Mouse (Mus musculus) heart, embryonic 11.5 days (tissue): ENCODE data around the gene Grid1. TPM values are rescaled to one million over a fixed set of nuclear protein-coding genes. Genes with fewer than 3 reads are reported as not detected.

Experiments used
- ATAC-seq: fragments of 200-750 bp; cut with Nextera tagmentation; replicated peaks from 2 replicates; pipeline ENCODE4 v1.8.0; 2017; ENCODE audit warnings: moderate library complexity; ENCODE audit not compliant: insufficient number of reproducible peaks, low FRiP score, low TSS enrichment
- H3K27ac ChIP-seq: fragments of 300-500 bp; sonication (generic); 2 replicates; pipeline ENCODE4 v1.5.1; 2014; ENCODE audit warnings: mild to moderate bottlenecking, low read depth, low read length
- H3K27me3 ChIP-seq: fragments of 300-500 bp; sonication (generic); 2 replicates; pipeline ENCODE4 v1.6.1; 2014; ENCODE audit warnings: mild to moderate bottlenecking, low read length, mixed read lengths; ENCODE audit not compliant: control insufficient read depth, insufficient read depth
- H3K36me3 ChIP-seq: fragments of 300-500 bp; sonication (generic); 2 replicates; pipeline ENCODE4 v1.6.1; 2014; ENCODE audit warnings: mild to moderate bottlenecking, low read length, moderate library complexity, mixed read lengths; ENCODE audit not compliant: control insufficient read depth, insufficient read depth
- H3K4me1 ChIP-seq: fragments of 300-500 bp; sonication (generic); 2 replicates; pipeline ENCODE4 v1.6.1; 2014; ENCODE audit warnings: low read length; ENCODE audit not compliant: control insufficient read depth, insufficient read depth
- H3K4me2 ChIP-seq: fragments of 300-500 bp; sonication (generic); 2 replicates; pipeline ENCODE4 v1.6.1; 2014; ENCODE audit warnings: mild to moderate bottlenecking, moderate library complexity
- H3K4me3 ChIP-seq: fragments of 300-500 bp; sonication (generic); 2 replicates; pipeline ENCODE4 v1.5.1; 2014; ENCODE audit warnings: low read depth, low read length
- H3K9ac ChIP-seq: fragments of 300-500 bp; sonication (generic); 2 replicates; pipeline ENCODE4 v1.6.1; 2014; ENCODE audit warnings: mild to moderate bottlenecking, low read depth, low read length, moderate library complexity
- H3K9me3 ChIP-seq: fragments of 300-500 bp; sonication (generic); replicated peaks from 2 replicates; pipeline ENCODE4 v1.6.1; 2016; ENCODE audit warnings: low read length; ENCODE audit not compliant: control insufficient read depth
- WGBS: fragments of 180-500 bp; shearing (Covaris S2); extraction: QIAGEN DNeasy Blood & Tissue Kit; methylation state at CpG from one replicate; pipeline ENCODE4 v1.1.7; 2014; ENCODE audit not compliant: insufficient replicate concordance; 5-methylcytosine and 5-hydroxymethylcytosine counted together
- polyA plus RNA-seq: library from polyadenylated mRNA; unstranded; fragments of >200 nt; fragmentation: Nextera tagmentation; extraction: Ambion mirVana; gene quantifications from 2 replicates; pipeline ENCODE4 v1.2.1, GENCODE M21; 2014

The Grid1 gene
- polyA plus RNA-seq: 0.57 and 0.80 TPM in 2 replicates

DNA sequence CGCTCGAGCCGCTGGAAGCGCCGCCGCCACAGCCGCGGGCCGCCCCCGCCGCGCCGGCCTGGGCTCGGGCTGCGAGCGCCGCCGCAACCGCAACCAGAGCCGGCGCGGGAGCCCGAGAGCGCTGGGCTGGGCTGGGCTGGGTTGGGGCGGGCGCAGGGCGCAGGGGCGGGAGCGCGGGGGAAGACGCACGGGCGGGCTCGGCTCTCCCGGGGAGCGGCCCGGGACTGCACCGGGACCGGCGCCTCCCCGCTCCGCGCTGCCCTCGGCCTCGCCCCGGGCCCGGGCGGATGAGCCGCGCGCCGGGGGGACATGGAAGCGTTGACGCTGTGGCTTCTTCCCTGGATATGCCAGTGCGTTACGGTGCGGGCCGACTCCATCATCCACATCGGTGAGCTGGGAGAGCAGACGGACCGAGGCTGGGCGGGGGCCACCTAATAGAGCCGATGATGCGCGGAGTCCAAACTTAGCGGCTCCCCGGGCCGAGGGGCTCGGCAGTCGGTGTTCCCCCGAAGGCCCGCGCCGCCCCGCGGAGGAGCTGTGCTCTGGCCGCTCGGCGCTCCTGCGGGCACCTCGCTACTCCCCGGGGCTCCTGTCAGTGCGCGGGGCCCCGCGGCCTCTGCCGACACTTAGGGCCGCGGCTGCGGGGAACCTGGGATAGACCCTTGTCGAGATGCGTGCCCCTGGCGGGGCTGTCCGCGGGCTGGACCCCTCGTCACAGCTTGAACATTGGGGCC is at the start of gene Grid1:
Gene Grid1 (plus strand): TSS at position 190 of the 734 bp plus-strand sequence.
- peak; percentile 39 for ATAC-seq
- Histone ChIP-seq H3K27me3 (peaks cover 87% of the 10 kb centered on the region), H3K9me3 (no peaks in the 10 kb centered on the region), H3K4me1 (peaks cover 13% of the 10 kb centered on the region; the same call in 1 of the 2 replicates), H3K27ac (no peak within 1 kb of the TSS), H3K36me3 (no peaks in the 10 kb centered on the region), H3K9ac (peak within 1 kb of the TSS; percentile 28; the same call in 1 of the 2 replicates), H3K4me3 (peak within 1 kb of the TSS; percentile 57), H3K4me2 (peak within 1 kb of the TSS; percentile 93)
- WGBS: under 1% methylated on average over 93 of the region's 96 CpGs

DNA sequence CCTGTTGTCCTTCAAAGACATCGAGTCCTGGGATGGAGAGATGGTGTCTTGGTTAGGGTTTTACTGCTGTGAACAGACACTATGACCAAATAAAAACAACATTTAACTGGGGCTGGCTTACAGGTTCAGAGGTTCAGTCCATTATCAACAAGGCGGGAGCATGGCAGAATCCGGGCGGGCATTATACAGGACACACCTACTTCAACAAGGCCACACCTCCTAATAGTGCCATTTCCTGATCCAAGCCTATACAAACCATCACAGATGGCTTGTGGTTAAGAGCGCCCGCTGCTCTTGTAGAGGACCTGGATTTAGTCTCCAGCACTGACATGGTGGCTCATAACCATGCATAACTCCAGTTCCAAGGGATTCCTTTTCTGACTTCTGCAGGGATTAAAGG is 49.4 kb upstream of the Grid1 start:
- no peak overlapping the region for H3K27ac ChIP-seq
- no peak overlapping the region for H3K4me3 ChIP-seq
- ATAC-seq: no peak
- no peak overlapping the region for H3K9ac ChIP-seq
- H3K4me2 ChIP-seq: peak overlapping the region; percentile 100; the same call in 1 of the 2 replicates
- H3K36me3 ChIP-seq: no peaks in the 10 kb centered on the region
- 71% methylated on average over 6 of the region's 6 CpGs for WGBS
- H3K4me1 ChIP-seq: peaks cover 3% of the 10 kb centered on the region; the same call in 1 of the 2 replicates
- H3K9me3 ChIP-seq: no peaks in the 10 kb centered on the region
- 0 out of 2 replicates have a peak, but pooled peaks cover 2% of the 10 kb centered on the region for H3K27me3 ChIP-seq

- H3K4me2 ChIP-seq: no peak overlapping the region
- H3K36me3 ChIP-seq: no peaks in the 10 kb centered on the region
- 0 out of 2 replicates have a peak, but pooled peaks cover 2% of the 10 kb centered on the region for H3K27me3 ChIP-seq
- H3K9me3 ChIP-seq: peaks cover 3% of the 10 kb centered on the region; the same call in 1 of the 2 replicates
- WGBS: 30% methylated on average over 9 of the region's 9 CpGs
- H3K27ac ChIP-seq: no peak overlapping the region
- no peak overlapping the region for H3K4me3 ChIP-seq
- H3K9ac ChIP-seq: no peak overlapping the region
- peaks cover 3% of the 10 kb centered on the region; the same call in 1 of the 2 replicates for H3K4me1 ChIP-seq
- ATAC-seq: no peak
Observed at GRCm38 (mm10) chr14:34771601-34772000, 48.3 kb upstream of the Grid1 start.

- Histone ChIP-seq H3K36me3 (no peaks in the 10 kb centered on the region), H3K4me2 (no peak overlapping the region), H3K4me1 (peaks cover 3% of the 10 kb centered on the region; the same call in 1 of the 2 replicates), H3K27me3 (0 out of 2 replicates have a peak, but pooled peaks cover 3% of the 10 kb centered on the region), H3K27ac (no peak overlapping the region), H3K4me3 (no peak overlapping the region), H3K9me3 (peaks cover 3% of the 10 kb centered on the region; the same call in 1 of the 2 replicates), H3K9ac (no peak overlapping the region)
- no peak for ATAC-seq
- WGBS: 62% methylated on average over 7 of the region's 7 CpGs
Observed at GRCm38 (mm10) chr14:34772132-34772531, 47.8 kb upstream of the Grid1 start.

DNA sequence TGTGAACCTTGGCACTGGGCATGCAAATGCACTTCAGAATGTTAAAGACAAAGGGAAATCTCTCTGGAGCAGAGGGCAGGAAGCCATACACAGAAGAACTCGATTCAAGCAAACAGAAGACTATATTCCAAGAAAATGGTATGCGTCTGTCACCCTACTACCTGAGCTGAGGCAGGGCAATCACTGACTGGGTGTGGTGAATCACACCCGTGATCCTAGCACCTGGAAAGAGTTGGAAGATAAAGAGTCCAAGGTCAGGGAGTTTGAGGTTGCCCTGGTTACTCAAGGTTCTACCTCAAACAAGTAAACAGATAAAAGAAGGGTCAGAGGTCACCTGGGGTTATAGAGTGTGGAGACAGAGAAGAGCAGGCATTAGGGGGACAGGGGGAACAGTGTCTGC is 46.2 kb upstream of the Grid1 start:
- H3K9ac ChIP-seq: no peak overlapping the region
- H3K4me1 ChIP-seq: peaks cover 3% of the 10 kb centered on the region; the same call in 1 of the 2 replicates
- H3K4me3 ChIP-seq: no peak overlapping the region
- no peak overlapping the region for H3K27ac ChIP-seq
- peaks cover 3% of the 10 kb centered on the region; the same call in 1 of the 2 replicates for H3K9me3 ChIP-seq
- ATAC-seq: no peak
- H3K27me3 ChIP-seq: 0 out of 2 replicates have a peak, but pooled peaks cover 6% of the 10 kb centered on the region
- 69% methylated on average over 3 of the region's 3 CpGs for WGBS
- H3K36me3 ChIP-seq: no peaks in the 10 kb centered on the region
- no peak overlapping the region for H3K4me2 ChIP-seq

DNA sequence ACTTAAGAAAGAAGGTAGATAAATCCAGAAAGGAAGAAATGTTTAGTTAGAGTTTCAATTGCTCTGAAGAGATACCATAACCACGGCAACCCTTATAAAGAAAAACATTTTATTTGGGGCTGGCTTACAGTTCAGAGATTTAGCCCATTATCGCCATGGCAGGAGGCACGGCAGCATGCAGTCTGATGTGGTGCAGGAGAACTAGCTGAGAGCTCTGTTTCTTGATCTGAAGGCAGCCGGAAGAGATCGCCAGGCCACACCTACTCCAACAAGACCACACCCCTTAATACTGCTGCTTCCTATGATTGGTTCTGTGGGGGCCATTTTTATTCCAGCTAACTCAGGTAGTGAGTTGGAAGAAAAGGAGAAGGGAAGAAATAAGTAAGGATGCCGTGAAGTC is 45.7 kb upstream of the Grid1 start:
- Histone ChIP-seq H3K27ac (no peak overlapping the region), H3K9ac (no peak overlapping the region), H3K4me3 (no peak overlapping the region), H3K4me2 (no peak overlapping the region), H3K36me3 (no peaks in the 10 kb centered on the region), H3K27me3 (0 out of 2 replicates have a peak, but pooled peaks cover 6% of the 10 kb centered on the region), H3K9me3 (peaks cover 3% of the 10 kb centered on the region; the same call in 1 of the 2 replicates), H3K4me1 (peaks cover 2% of the 10 kb centered on the region; the same call in 1 of the 2 replicates)
- 76% methylated on average over 6 of the region's 6 CpGs for whole genome bisulfite sequencing
- no peak for ATAC-seq

GRCm38 (mm10) chr14:34776719-34777385 is 43.1 kb upstream of the Grid1 start:
- Histone ChIP-seq H3K27me3 (0 out of 2 replicates have a peak, but pooled peaks cover 4% of the 10 kb centered on the region), H3K27ac (no peak overlapping the region), H3K9ac (no peak overlapping the region), H3K9me3 (peaks cover 3% of the 10 kb centered on the region; the same call in 1 of the 2 replicates), H3K4me1 (no peaks in the 10 kb centered on the region), H3K4me3 (no peak overlapping the region), H3K4me2 (no peak overlapping the region), H3K36me3 (no peaks in the 10 kb centered on the region)
- 78% methylated on average over 12 of the region's 12 CpGs for WGBS
- ATAC-seq: no peak

DNA sequence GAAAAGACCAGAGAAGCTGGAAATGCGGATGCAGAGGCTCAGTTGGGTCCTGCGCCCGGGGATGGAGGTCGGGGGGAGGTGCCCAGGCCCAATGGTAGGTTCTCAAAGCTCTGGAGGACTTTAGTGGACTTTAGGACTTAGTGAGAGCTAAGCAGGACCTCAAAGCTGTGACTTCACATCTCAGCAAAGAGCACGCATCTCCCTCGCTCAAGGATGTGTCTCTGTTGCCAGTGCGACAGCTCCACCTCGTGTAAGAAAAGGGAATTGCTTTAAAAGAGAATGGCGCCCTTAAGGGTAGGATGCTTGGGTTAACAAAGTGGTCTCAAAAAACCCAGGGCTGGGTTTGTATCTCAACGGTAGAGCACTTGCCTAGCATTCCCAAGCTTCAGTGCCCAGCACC is 42.1 kb upstream of the Grid1 start:
- no peak overlapping the region for H3K27ac ChIP-seq
- 17% methylated on average over 10 of the region's 10 CpGs for WGBS
- H3K36me3 ChIP-seq: no peaks in the 10 kb centered on the region
- H3K9ac ChIP-seq: no peak overlapping the region
- no peak for ATAC-seq
- H3K27me3 ChIP-seq: 0 out of 2 replicates have a peak, but pooled peaks cover 4% of the 10 kb centered on the region
- no peak overlapping the region for H3K4me2 ChIP-seq
- H3K4me1 ChIP-seq: no peaks in the 10 kb centered on the region
- H3K4me3 ChIP-seq: no peak overlapping the region
- peaks cover 3% of the 10 kb centered on the region; the same call in 1 of the 2 replicates for H3K9me3 ChIP-seq
